ENCODE assay signal across 1 mouse cellular context in the genomic region with DNA sequence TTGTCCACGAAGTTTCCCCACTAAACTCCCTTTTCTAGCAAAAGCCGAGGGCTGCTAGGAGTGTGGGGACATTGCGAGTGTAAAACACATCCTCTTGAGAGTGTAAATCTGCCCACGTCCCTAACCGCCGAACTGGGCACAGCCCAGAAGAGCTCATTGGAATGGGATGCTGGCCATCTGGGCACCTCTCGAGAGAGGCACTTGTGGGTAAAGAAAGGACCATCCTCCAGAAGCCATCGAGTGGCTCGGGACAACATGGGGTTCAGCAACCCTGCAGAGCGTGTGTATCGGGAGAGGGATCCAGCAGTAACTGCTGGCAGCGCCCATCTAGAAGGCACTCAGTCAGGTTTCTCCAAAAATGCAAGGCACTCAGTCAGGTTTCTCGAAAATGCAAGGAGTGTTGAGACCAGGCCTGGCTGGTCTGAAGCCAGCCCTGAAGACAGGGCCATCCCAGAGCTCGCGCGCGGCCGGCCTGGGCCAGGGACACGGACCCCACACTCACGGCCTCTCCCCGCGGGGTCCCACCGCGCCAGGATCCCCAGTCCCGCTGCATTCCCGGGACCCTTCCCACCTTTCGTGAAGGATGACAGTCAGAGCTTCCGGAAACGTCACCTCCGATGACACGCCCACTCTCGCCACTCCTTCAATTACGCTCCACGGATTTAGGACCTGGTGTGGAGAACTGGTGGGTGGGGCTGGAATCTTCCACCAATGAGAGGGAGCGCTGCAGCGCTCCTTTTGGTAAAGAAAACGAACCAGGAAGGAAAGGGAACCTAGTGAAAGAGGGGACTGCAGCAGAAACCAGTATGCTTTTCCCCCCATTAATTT.
TF ChIP-seq lines count a peak whose summit lies in the region.

No protein-coding gene starts in this region.

TF ChIP-seq in myocyte, 11 proteins besides CTCF, POLR2A, EP300 and RAD21 (continued from another document):
- TF ChIP-seq CEBPB (IDR thresholded peaks at IDR 0.05; ENCODE audit: insufficient read depth, poor library complexity, severe bottlenecking) (no peak), REST (IDR thresholded peaks at IDR 0.05; ENCODE audit: insufficient read depth, insufficient read length) (no peak), TCF3 (IDR thresholded peaks at IDR 0.05; ENCODE audit: insufficient read length, low read depth) (no peak), TCF12 (IDR thresholded peaks at IDR 0.05; ENCODE audit: insufficient read depth, poor library complexity, severe bottlenecking) (no peak), SRF (IDR thresholded peaks at IDR 0.05; ENCODE audit: control insufficient read depth, insufficient read length, low read depth) (no peak), E2F4 (IDR thresholded peaks at IDR 0.05; ENCODE audit: insufficient read depth) (no peak), MYOG (IDR thresholded peaks at IDR 0.05; ENCODE audit: control insufficient read depth in 1 of 3, insufficient read depth in 1 of 3, insufficient read length in 2 of 3, low read depth in 2 of 3) (no peak)
